Mouse (Mus musculus) heart, adult 2 months (tissue): ENCODE results near the gene Tbc1d23.

ENCODE experiments used
- CTCF ChIP-seq: fragments of 200-600 bp; IDR thresholded peaks from 2 replicates; pipeline ENCODE4 v1.8.1; 2022; ENCODE audit warnings: antibody characterized with exemption, mild to moderate bottlenecking, moderate library complexity
- POLR2A ChIP-seq: fragments of 200-500 bp; IDR thresholded peaks from 2 replicates; pipeline ENCODE4 v1.6.1; 2011; ENCODE audit warnings: mild to moderate bottlenecking, low read depth, low read length, control low read depth; ENCODE audit not compliant: insufficient read depth

- TF ChIP-seq POLR2A (no peak), CTCF (no peak)
These were observed 63.1 kb downstream of the Tbc1d23 start for GRCm38 (mm10) chr16:57168236-57168635.
